In the genomic region with DNA sequence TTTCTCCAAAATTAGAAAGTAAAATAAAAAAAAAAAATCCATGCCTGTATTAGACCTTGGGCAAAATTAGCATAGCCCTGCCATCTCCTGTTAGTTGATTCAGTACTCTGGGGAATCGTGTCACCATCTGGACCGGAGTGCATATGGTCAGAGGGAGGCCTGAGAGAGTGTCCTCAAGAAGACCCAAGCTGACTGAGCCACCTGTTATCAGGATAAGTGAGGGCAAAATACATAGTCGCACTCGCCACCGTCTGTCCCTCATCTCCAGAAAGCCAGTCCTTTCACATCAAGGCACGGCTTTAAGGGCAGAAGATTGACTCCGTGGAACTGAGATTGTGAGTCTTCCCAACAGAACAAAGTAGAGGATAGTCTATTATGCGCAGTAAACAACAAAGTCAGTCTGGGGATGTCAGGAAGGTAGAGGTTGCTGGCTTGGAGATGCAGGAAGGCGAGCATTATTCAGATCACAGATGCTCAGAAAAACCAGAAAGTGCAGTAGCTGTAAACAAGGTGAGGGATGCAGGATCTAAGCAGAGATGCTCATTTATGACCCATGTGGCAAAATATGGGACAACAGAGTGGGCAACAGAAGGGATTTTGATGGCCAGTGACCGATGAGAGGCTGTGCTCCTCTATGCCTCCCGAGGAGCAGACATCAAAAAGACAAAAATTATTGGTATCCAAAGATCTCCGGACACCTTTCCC, we compare ENCODE assay signal across 23 mouse cellular contexts.
DNase-seq lines count a peak whose midpoint lies in the region; ATAC-seq and TF ChIP-seq lines count a peak whose summit lies in the region.
"Had no signal": no experiment of that assay in that cellular context is flagged by ENCODE, and none has a peak within 500 bp of the region (broad histone marks: within the 10 kb centered on the region; RNA-seq: fewer than 3 reads in every experiment).

No protein-coding gene starts in this region.

- H3K27me3 ChIP-seq in hindbrain, embryonic 16.5 days (replicated peaks; ENCODE audit: control insufficient read depth, insufficient read depth, low read length): no peaks in the 10 kb centered on the region
- no peaks in the 10 kb centered on the region for H3K27me3 ChIP-seq in hindbrain, embryonic 11.5 days (ENCODE audit: control insufficient read depth, insufficient read depth, low read length)
- H3K27me3 ChIP-seq in cerebellum, adult 2 months (ENCODE audit: control insufficient read depth, insufficient read depth, low read length): no peaks in the 10 kb centered on the region
- H3K27me3 ChIP-seq: embryonic facial prominence, embryonic 12.5 days; forebrain, embryonic 12.5 days; heart, embryonic 15.5 days; limb, embryonic 12.5 days; liver, embryonic 12.5 days; midbrain, embryonic 12.5 days; stomach, embryonic 15.5 days had no signal

- H3K27ac ChIP-seq in hindbrain, embryonic 16.5 days (ENCODE audit: low read depth, low read length): no peak overlapping the region
- no peak overlapping the region for H3K27ac ChIP-seq in hindbrain, embryonic 11.5 days (ENCODE audit: low read depth, low read length)
- H3K27ac ChIP-seq in cerebellum, adult 2 months (ENCODE audit: insufficient read depth, low read length): peak overlapping the region; percentile 86
- H3K27ac ChIP-seq: embryonic facial prominence, embryonic 12.5 days; forebrain, embryonic 12.5 days; heart, embryonic 15.5 days; limb, embryonic 12.5 days; liver, embryonic 12.5 days; midbrain, embryonic 12.5 days; stomach, embryonic 15.5 days had no signal

- H3K9ac ChIP-seq in hindbrain, embryonic 16.5 days (ENCODE audit: low read depth, low read length): no peak overlapping the region
- no peak overlapping the region for H3K9ac ChIP-seq in hindbrain, embryonic 11.5 days (ENCODE audit: low read depth, low read length)
- H3K9ac ChIP-seq: embryonic facial prominence, embryonic 12.5 days; forebrain, embryonic 12.5 days; heart, embryonic 15.5 days; limb, embryonic 12.5 days; liver, embryonic 12.5 days; midbrain, embryonic 12.5 days; stomach, embryonic 15.5 days had no signal

- peak; percentile 34; the same call in 1 of the 2 replicates for TF ChIP-seq POLR2A in cerebellum, adult 2 months (IDR thresholded peaks at IDR 0.05; ENCODE audit: borderline replicate concordance, insufficient read depth, low read length)

- H3K4me2 ChIP-seq in hindbrain, embryonic 16.5 days (ENCODE audit: low read length): no peak overlapping the region
- no peak overlapping the region for H3K4me2 ChIP-seq in hindbrain, embryonic 11.5 days (replicated peaks; ENCODE audit: low read depth, low read length)
- H3K4me2 ChIP-seq: embryonic facial prominence, embryonic 12.5 days; forebrain, embryonic 12.5 days; heart, embryonic 15.5 days; limb, embryonic 12.5 days; liver, embryonic 12.5 days; midbrain, embryonic 12.5 days; stomach, embryonic 15.5 days had no signal

- no peaks in the 10 kb centered on the region for H3K9me3 ChIP-seq in hindbrain, embryonic 16.5 days (ENCODE audit: control insufficient read depth, low read length)
- no peaks in the 10 kb centered on the region for H3K9me3 ChIP-seq in hindbrain, embryonic 11.5 days (ENCODE audit: control insufficient read depth, low read length)
- H3K9me3 ChIP-seq: embryonic facial prominence, embryonic 12.5 days; forebrain, embryonic 12.5 days; heart, embryonic 15.5 days; limb, embryonic 12.5 days; midbrain, embryonic 12.5 days; stomach, embryonic 15.5 days had no signal

- TF ChIP-seq CTCF in cerebellum, adult 2 months (IDR thresholded peaks at IDR 0.05; ENCODE audit: borderline replicate concordance, insufficient read depth, low read depth, low read length): no peak

- no peaks in the 10 kb centered on the region for H3K4me1 ChIP-seq in hindbrain, embryonic 16.5 days (ENCODE audit: control insufficient read depth, insufficient read depth, low read depth, low read length)
- H3K4me1 ChIP-seq in hindbrain, embryonic 11.5 days (replicated peaks; ENCODE audit: control insufficient read depth, insufficient read depth, low read length): no peaks in the 10 kb centered on the region
- peaks cover 5% of the 10 kb centered on the region; the same call in 1 of the 2 replicates for H3K4me1 ChIP-seq in cerebellum, adult 2 months (ENCODE audit: control insufficient read depth, insufficient read depth, low read length)
- H3K4me1 ChIP-seq: embryonic facial prominence, embryonic 12.5 days; forebrain, embryonic 12.5 days; heart, embryonic 15.5 days; limb, embryonic 12.5 days; liver, embryonic 12.5 days; midbrain, embryonic 12.5 days; stomach, embryonic 15.5 days had no signal

- ATAC-seq in hindbrain, embryonic 16.5 days: peak; percentile 60; the same call in 1 of the 2 replicates
- no peak for ATAC-seq in hindbrain, embryonic 11.5 days (ENCODE audit: low FRiP score)
- ATAC-seq in cerebellum, adult (ENCODE audit: insufficient number of reproducible peaks, low FRiP score, low TSS enrichment): peak; percentile 97
- ATAC-seq: liver, embryonic 12.5 days had no signal

- WGBS in hindbrain, embryonic 16.5 days: 85% methylated on average over 12 of the region's 12 CpGs
- WGBS in hindbrain, embryonic 11.5 days: 87% methylated on average over 12 of the region's 12 CpGs
- WGBS in cerebellum, adult 2 months: 10% methylated on average over 12 of the region's 12 CpGs

- no peaks in the 10 kb centered on the region for H3K36me3 ChIP-seq in hindbrain, embryonic 16.5 days (ENCODE audit: control insufficient read depth, insufficient read depth, low read length)
- H3K36me3 ChIP-seq in hindbrain, embryonic 11.5 days (ENCODE audit: control insufficient read depth, insufficient read depth, low read length): no peaks in the 10 kb centered on the region
- H3K36me3 ChIP-seq: embryonic facial prominence, embryonic 12.5 days; forebrain, embryonic 12.5 days; heart, embryonic 15.5 days; limb, embryonic 12.5 days; liver, embryonic 12.5 days; midbrain, embryonic 12.5 days; stomach, embryonic 15.5 days had no signal

- H3K4me3 ChIP-seq in hindbrain, embryonic 16.5 days (ENCODE audit: low read length): no peak overlapping the region
- H3K4me3 ChIP-seq in hindbrain, embryonic 11.5 days (ENCODE audit: low read depth, low read length): no peak overlapping the region
- peak overlapping the region; percentile 49 for H3K4me3 ChIP-seq in cerebellum, adult 2 months (replicated peaks; ENCODE audit: insufficient read depth, low read depth, low read length)
- H3K4me3 ChIP-seq: embryonic facial prominence, embryonic 12.5 days; erythroblast, embryonic 14.5 days; forebrain, embryonic 12.5 days; heart, embryonic 15.5 days; limb, embryonic 12.5 days; liver, embryonic 12.5 days; midbrain, embryonic 12.5 days; stomach, embryonic 15.5 days had no signal

- DNase-seq in hindbrain, embryonic 11.5 days (ENCODE audit: low spot score): no peak
- peak; percentile 85 to 95 for DNase-seq in cerebellum, adult 2 months
- DNase-seq in cerebellum, postnatal 25 days: peak; percentile 86 to 87
- DNase-seq in adipocyte (ENCODE audit: low spot score): no peak
- no peak for DNase-seq in frontal cortex, postnatal 36 days (ENCODE audit: low spot score in 2 of 2)
- no peak for DNase-seq in adrenal gland, postnatal 36 days
- DNase-seq: heart, postnatal 36 days; kidney, adult 2 months; kidney, postnatal 10 days; lung, adult 18-20 months; lung, postnatal 10 days; right cerebral cortex, postnatal 25 days; thymus, postnatal 25 days had no signal

Comparison
In these comparisons a context has a peak if more than half of its experiments do, and no peak if none do; other contexts are left out.
1. DNase-seq: peak in cerebellum, adult 2 months (2 of 2) and cerebellum, postnatal 25 days (2 of 2); none in hindbrain, embryonic 11.5 days (single experiment), adipocyte (single experiment), frontal cortex, postnatal 36 days (0 of 2) and adrenal gland, postnatal 36 days (0 of 2).